25 mouse cellular contexts compared by ENCODE assay signal in the genomic region with DNA sequence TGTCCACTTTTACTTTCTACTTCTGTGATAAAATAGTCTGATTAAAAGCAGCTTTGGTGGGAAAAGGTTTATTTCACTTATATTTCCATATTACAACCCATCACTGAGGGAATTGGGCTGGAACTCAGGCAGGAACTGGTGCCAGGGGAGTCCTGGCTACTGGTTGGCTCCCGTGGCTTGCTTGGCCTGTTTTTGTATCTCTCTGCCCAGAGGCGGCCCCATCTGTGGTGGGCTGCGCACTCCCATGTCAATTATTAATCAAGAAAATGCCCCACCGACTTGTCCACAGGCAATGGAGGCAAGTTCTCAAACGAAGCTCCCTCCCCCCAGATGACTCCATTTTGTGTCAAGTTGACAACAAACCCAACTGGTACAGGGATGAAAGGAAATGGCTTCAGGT. TPM values are rescaled to one million over a fixed set of nuclear protein-coding genes. Genes with fewer than 3 reads are reported as not detected.
DNase-seq lines count a peak whose midpoint lies in the region; ATAC-seq lines count a peak whose summit lies in the region.
"Had no signal": no experiment of that assay in that cellular context is flagged by ENCODE, and none has a peak within 500 bp of the region (broad histone marks: within the 10 kb centered on the region; RNA-seq: fewer than 3 reads in every experiment).

No protein-coding gene starts in this region.

- ATAC-seq in hindbrain, embryonic 16.5 days = no peak
- ATAC-seq: forebrain, embryonic 14.5 days; forebrain, embryonic 16.5 days had no signal

- H3K9me3 ChIP-seq in hindbrain, embryonic 16.5 days (ENCODE audit: control insufficient read depth, low read length) = no peaks in the 10 kb centered on the region
- H3K9me3 ChIP-seq: embryonic facial prominence, embryonic 15.5 days; forebrain, embryonic 10.5 days; forebrain, embryonic 12.5 days had no signal

- H3K4me3 ChIP-seq in hindbrain, embryonic 16.5 days (ENCODE audit: low read length) = no peak overlapping the region
- H3K4me3 ChIP-seq: embryonic facial prominence, embryonic 13.5 days; embryonic facial prominence, embryonic 15.5 days; erythroblast, embryonic 14.5 days; forebrain, embryonic 10.5 days; forebrain, embryonic 12.5 days had no signal

- WGBS in hindbrain, embryonic 16.5 days = 85% methylated on average over 5 of the region's 5 CpGs

- DNase-seq in cerebellum, postnatal 14 days = peak; percentile 36 to 44
- DNase-seq in cerebellum, postnatal 36 days = no peak
- DNase-seq in left cerebral cortex, postnatal 4 days = peak; percentile 39
- DNase-seq in left cerebral cortex, postnatal 10 days (ENCODE audit: extremely low spot score in 1 of 2, low spot score in 2 of 2) = no peak
- DNase-seq: adrenal gland, adult 2 months; adrenal gland, postnatal 10 days; adrenal gland, postnatal 25 days; cerebellum, adult 11 months; cerebellum, adult 2 months; cerebellum, adult 9-10 months; cerebellum, postnatal 25 days; embryo, embryonic 11 days had no signal

- intact Hi-C loops in left cerebral cortex, postnatal 4 days (cut with DNase I) = no loop called here
- intact Hi-C loops in left cerebral cortex, postnatal 10 days (cut with DNase I) = no loop called here

- H3K4me2 ChIP-seq in hindbrain, embryonic 16.5 days (ENCODE audit: low read length) = no peak overlapping the region
- H3K4me2 ChIP-seq: embryonic facial prominence, embryonic 13.5 days; embryonic facial prominence, embryonic 15.5 days; forebrain, embryonic 12.5 days had no signal

- H3K4me1 ChIP-seq in hindbrain, embryonic 16.5 days (ENCODE audit: control insufficient read depth, insufficient read depth, low read depth, low read length) = no peaks in the 10 kb centered on the region
- H3K4me1 ChIP-seq: embryonic facial prominence, embryonic 13.5 days; embryonic facial prominence, embryonic 15.5 days; forebrain, embryonic 10.5 days; forebrain, embryonic 12.5 days had no signal

- H3K36me3 ChIP-seq in hindbrain, embryonic 16.5 days (ENCODE audit: control insufficient read depth, insufficient read depth, low read length) = no peaks in the 10 kb centered on the region
- H3K36me3 ChIP-seq: embryonic facial prominence, embryonic 13.5 days; embryonic facial prominence, embryonic 15.5 days; forebrain, embryonic 10.5 days; forebrain, embryonic 12.5 days had no signal

- no peaks in the 10 kb centered on the region for H3K27me3 ChIP-seq in hindbrain, embryonic 16.5 days (replicated peaks; ENCODE audit: control insufficient read depth, insufficient read depth, low read length)
- H3K27me3 ChIP-seq: embryonic facial prominence, embryonic 13.5 days; embryonic facial prominence, embryonic 15.5 days; forebrain, embryonic 12.5 days had no signal

- no peak overlapping the region for H3K27ac ChIP-seq in hindbrain, embryonic 16.5 days (ENCODE audit: low read depth, low read length)
- H3K27ac ChIP-seq: embryonic facial prominence, embryonic 13.5 days; embryonic facial prominence, embryonic 15.5 days; forebrain, embryonic 10.5 days; forebrain, embryonic 12.5 days had no signal

- no peak overlapping the region for H3K9ac ChIP-seq in hindbrain, embryonic 16.5 days (ENCODE audit: low read depth, low read length)
- H3K9ac ChIP-seq: embryonic facial prominence, embryonic 13.5 days; embryonic facial prominence, embryonic 15.5 days; forebrain, embryonic 12.5 days had no signal

RNA-seq across cellular contexts. Expression of gene Als2cr12, which starts 27.6 kb away (rescaled TPM):
- not detected for total RNA-seq in left cerebral cortex, postnatal 4 days (2021)
- total RNA-seq in left cerebral cortex, postnatal 10 days (2021) = not detected
- not detected in 2 replicates for polyA plus RNA-seq in hindbrain, embryonic 16.5 days (2015; fragmentation: Nextera tagmentation; extraction: Ambion mirVana)
- total RNA-seq: common myeloid progenitor, adult 5-6 weeks; MEL had no signal
- polyA plus RNA-seq: adrenal gland, adult 2 months; brain, embryonic 14.5 days; cerebellum, adult 2 months; embryonic facial prominence, embryonic 11.5 days; embryonic facial prominence, embryonic 13.5 days; erythroblast, embryonic 14.5 days; forebrain, embryonic 10.5 days; forebrain, embryonic 12.5 days; forebrain, embryonic 14.5 days; forebrain, embryonic 16.5 days; frontal cortex, adult 2 months had no signal

RNA-seq across cellular contexts. Expression of gene Cflar, which starts 43.1 kb away (rescaled TPM):
- total RNA-seq in left cerebral cortex, postnatal 4 days (2021) = 10 to 100 TPM; 25.7 to 38.9 TPM
- 10 to 100 TPM; 24.8 to 28.1 TPM for total RNA-seq in left cerebral cortex, postnatal 10 days (2021)
- polyA plus RNA-seq in hindbrain, embryonic 16.5 days (2015; fragmentation: Nextera tagmentation; extraction: Ambion mirVana) = 16.3 and 16.8 TPM in 2 replicates

Comparison
In these comparisons a context has a peak if more than half of its experiments do, and no peak if none do; other contexts are left out.
1. DNase-seq: peak in cerebellum, postnatal 14 days (2 of 2) and left cerebral cortex, postnatal 4 days (single experiment); none in cerebellum, postnatal 36 days (0 of 2) and left cerebral cortex, postnatal 10 days (0 of 2).